Mouse (Mus musculus): ENCODE results near the gene Setd3.

DNA sequence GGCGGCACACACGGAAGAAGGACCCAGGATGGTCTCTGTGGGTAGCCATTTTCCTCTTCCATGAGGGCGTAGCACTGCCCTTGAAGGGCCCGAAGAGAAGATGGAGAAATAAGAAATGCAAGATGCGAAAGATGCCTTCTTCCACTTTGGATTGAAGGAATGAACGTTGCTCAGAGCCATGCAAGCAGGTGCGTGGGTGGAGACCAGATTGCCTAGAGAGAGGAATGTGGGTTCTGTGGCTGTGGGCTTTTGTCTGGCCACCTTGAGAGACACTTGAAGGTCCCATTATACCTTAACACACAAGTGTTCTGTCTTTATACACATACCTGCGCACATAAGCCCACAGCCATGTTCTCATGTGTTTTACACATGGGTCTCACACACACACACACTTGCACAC, 81.5 kb downstream of the Setd3 start:
- TF ChIP-seq POLR2A (IDR thresholded peaks at IDR 0.05; ENCODE audit: borderline replicate concordance, control insufficient read depth, low read depth, low read length) = no peak
- no peak for TF ChIP-seq CTCF (IDR thresholded peaks at IDR 0.05; ENCODE audit: control insufficient read depth, insufficient read depth, low read length)

Data from bone marrow, adult 2 months (tissue).